Comparison of ENCODE assay signal across 8 mouse cellular contexts in genomic region chr7:27333316-27333941, GRCm38 (mm10). TPM values are rescaled to one million over a fixed set of nuclear protein-coding genes. Genes with fewer than 3 reads are reported as not detected.
DNase-seq lines count a peak whose midpoint lies in the region; ATAC-seq and TF ChIP-seq lines count a peak whose summit lies in the region.

No protein-coding gene starts in this region.

- no peak for ATAC-seq in heart, embryonic 16.5 days (replicated peaks; ENCODE audit: extremely low read depth, insufficient read depth, low FRiP score)

- DNase-seq in lung, adult 2 months, result peak; percentile 25
- DNase-seq in lung, postnatal 25 days (ENCODE audit: low spot score), result no peak
- DNase-seq in brain, embryonic 14.5 days (ENCODE audit: low read depth), result peak; percentile 39
- peak; percentile 24 for DNase-seq in liver
- no peak for DNase-seq in left cerebral cortex, adult 9 months (ENCODE audit: low spot score in 2 of 2)
- DNase-seq in cerebellum, postnatal 25 days, result no peak

- peaks cover 14% of the 10 kb centered on the region for H3K4me1 ChIP-seq in lung, adult 2 months (ENCODE audit: control insufficient read depth, insufficient read depth, low read length)
- peaks cover 56% of the 10 kb centered on the region for H3K4me1 ChIP-seq in heart, embryonic 16.5 days (ENCODE audit: control insufficient read depth, insufficient read depth, low read length)
- peaks cover 64% of the 10 kb centered on the region for H3K4me1 ChIP-seq in olfactory bulb, adult 2 months (ENCODE audit: control insufficient read depth, insufficient read depth, low read length)

- H3K27ac ChIP-seq in heart, embryonic 16.5 days (ENCODE audit: low read length), result peak overlapping the region; percentile 74
- H3K27ac ChIP-seq in olfactory bulb, adult 2 months (ENCODE audit: insufficient read depth, low read depth, low read length), result no peak overlapping the region

- WGBS in lung, adult 2 months, result 1% methylated on average over 54 of the region's 77 CpGs
- under 1% methylated on average over 48 of the region's 77 CpGs for WGBS in heart, embryonic 16.5 days
- 2% methylated on average over 76 of the region's 77 CpGs for WGBS in olfactory bulb, adult 2 months

- H3K4me3 ChIP-seq in lung, adult 2 months (replicated peaks; ENCODE audit: extremely low read depth, low read depth, low read length), result peak overlapping the region; percentile 57
- H3K4me3 ChIP-seq in heart, embryonic 16.5 days (ENCODE audit: low read length), result peak overlapping the region; percentile 73
- peak overlapping the region; percentile 56 for H3K4me3 ChIP-seq in olfactory bulb, adult 2 months (ENCODE audit: insufficient read depth, low read depth, low read length)

- no peaks in the 10 kb centered on the region for H3K9me3 ChIP-seq in heart, embryonic 16.5 days (replicated peaks; ENCODE audit: control insufficient read depth, low read length)

- peak overlapping the region; percentile 85 for H3K9ac ChIP-seq in heart, embryonic 16.5 days (ENCODE audit: low read length)

- TF ChIP-seq CTCF in lung, adult 2 months (IDR thresholded peaks at IDR 0.05; ENCODE audit: insufficient read depth, low read length), result no peak
- no peak for TF ChIP-seq CTCF in brain, embryonic 14.5 days (IDR thresholded peaks at IDR 0.05; ENCODE audit: borderline replicate concordance, extremely low read depth, insufficient read depth, insufficient read length)
- no peak for TF ChIP-seq CTCF in olfactory bulb, adult 2 months (IDR thresholded peaks at IDR 0.05; ENCODE audit: insufficient read depth, low read depth, low read length)

- no peak for TF ChIP-seq POLR2A in lung, adult 2 months (IDR thresholded peaks at IDR 0.05; ENCODE audit: borderline replicate concordance, extremely low read depth, low read depth, low read length)
- no peak for TF ChIP-seq POLR2A in brain, embryonic 14.5 days (IDR thresholded peaks at IDR 0.05; ENCODE audit: borderline replicate concordance, extremely low read depth, insufficient read depth, insufficient read length, poor library complexity, severe bottlenecking)
- TF ChIP-seq POLR2A in olfactory bulb, adult 2 months (IDR thresholded peaks at IDR 0.05; ENCODE audit: insufficient read depth, low read depth, low read length), result no peak

- H3K36me3 ChIP-seq in heart, embryonic 16.5 days (ENCODE audit: control insufficient read depth, insufficient read depth), result no peaks in the 10 kb centered on the region

- H3K27me3 ChIP-seq in heart, embryonic 16.5 days (ENCODE audit: control insufficient read depth, insufficient read depth, low read length), result peaks cover 85% of the 10 kb centered on the region

- H3K4me2 ChIP-seq in heart, embryonic 16.5 days (ENCODE audit: low read depth, low read length), result peak overlapping the region; percentile 90

RNA-seq across cellular contexts. Expression of gene Ltbp4, which starts 4.1 kb away (rescaled TPM):
- 496 and 612 TPM in 2 replicates for polyA plus RNA-seq in lung, adult 2 months (2012; rRNA removed)
- polyA plus RNA-seq in brain, embryonic 14.5 days (2012; rRNA removed), result 24.3 and 24.4 TPM in 2 replicates
- polyA plus RNA-seq in heart, embryonic 16.5 days (2015; fragmentation: Nextera tagmentation; extraction: Ambion mirVana), result 63.5 and 86.0 TPM in 2 replicates
- not detected in 2 replicates for polyA plus RNA-seq in olfactory bulb, adult 2 months (2012; ENCODE audit: insufficient read depth, insufficient read length, low replicate concordance, missing spikeins)

RNA-seq across cellular contexts. Expression of gene Shkbp1, which starts 22.4 kb away (rescaled TPM):
- polyA plus RNA-seq in lung, adult 2 months (2012; rRNA removed), result 76.4 and 85.1 TPM in 2 replicates
- polyA plus RNA-seq in brain, embryonic 14.5 days (2012; rRNA removed), result 142 and 232 TPM in 2 replicates
- polyA plus RNA-seq in heart, embryonic 16.5 days (2015; fragmentation: Nextera tagmentation; extraction: Ambion mirVana), result 22.3 and 24.1 TPM in 2 replicates
- polyA plus RNA-seq in olfactory bulb, adult 2 months (2012; ENCODE audit: insufficient read depth, insufficient read length, low replicate concordance, missing spikeins), result not detected in 2 replicates

RNA-seq across cellular contexts. Expression of gene Gm20479, which starts 23.8 kb away (rescaled TPM):
- polyA plus RNA-seq in lung, adult 2 months (2012; rRNA removed), result not detected in 2 replicates
- polyA plus RNA-seq in brain, embryonic 14.5 days (2012; rRNA removed), result 0.20 TPM in 1 of 2 replicates, not detected in the other
- 0.46 TPM in 1 of 2 replicates, not detected in the other for polyA plus RNA-seq in heart, embryonic 16.5 days (2015; fragmentation: Nextera tagmentation; extraction: Ambion mirVana)
- not detected in 2 replicates for polyA plus RNA-seq in olfactory bulb, adult 2 months (2012; ENCODE audit: insufficient read depth, insufficient read length, low replicate concordance, missing spikeins)

Comparison
In these comparisons a context has a peak if more than half of its experiments do, and no peak if none do; other contexts are left out.
1. DNase-seq: peak in lung, adult 2 months (single experiment), brain, embryonic 14.5 days (single experiment) and liver (single experiment); none in lung, postnatal 25 days (single experiment), left cerebral cortex, adult 9 months (0 of 2) and cerebellum, postnatal 25 days (0 of 2).
2. RNA of gene Shkbp1, which starts 22.4 kb away (polyA plus RNA-seq): 142 to 232 TPM in brain, embryonic 14.5 days, 76.4 to 85.1 TPM in lung, adult 2 months and 22.3 to 24.1 TPM in heart, embryonic 16.5 days; not detected in olfactory bulb, adult 2 months; every median in the first group is over 10 times any median in the second.
3. Peak in every context shown above with its lines, with median percentiles within 50 percentile points of each other: H3K4me3 ChIP-seq.